Mouse (Mus musculus): ENCODE results near the gene Atp2c2. TPM values are rescaled to one million over a fixed set of nuclear protein-coding genes. Genes with fewer than 3 reads are reported as not detected.

The Atp2c2 gene
- total and polyA plus RNA-seq, 3 experiments = 0.27 to 0.58 TPM; not detected in 1

- TF ChIP-seq HCFC1 (IDR thresholded peaks at IDR 0.05; ENCODE audit: low read depth, low read length) = peak; percentile 20; the same call in 1 of the 2 replicates
- TF ChIP-seq MAX (IDR thresholded peaks at IDR 0.05; ENCODE audit: low read length) = peak; percentile 65
- TF ChIP-seq POLR2A (IDR thresholded peaks at IDR 0.05; ENCODE audit: control insufficient read depth in 1 of 2, insufficient read depth in 1 of 2, low read depth in 1 of 2, low read length in 2 of 2, poor library complexity in 1 of 2) = no peak
- H3K27me3 ChIP-seq (ENCODE audit: control insufficient read depth in 1 of 2, insufficient read depth in 2 of 2, low read length in 2 of 2) = no peaks in the 10 kb centered on the region; a peak in 1 of 4 replicates
Observed at GRCm38 (mm10) chr8:119722348-119722747, 22.5 kb downstream of the Atp2c2 start.

GRCm38 (mm10) chr8:119723676-119724075, 23.9 kb downstream of the Atp2c2 start:
- Histone ChIP-seq H3K4me3 (ENCODE audit: control insufficient read depth in 1 of 2, insufficient read depth in 1 of 2, low read depth in 2 of 2, low read length in 2 of 2) (no peak overlapping the region), H3K9ac (ENCODE audit: control insufficient read depth, low read depth, low read length, poor library complexity, severe bottlenecking) (no peak overlapping the region), H3K79me2 (ENCODE audit: control insufficient read depth, insufficient read depth, low read length, poor library complexity) (no peaks in the 10 kb centered on the region)

More at GRCm38 (mm10) chr8:119722348-119722747, 22.5 kb downstream of the Atp2c2 start:
- H3K27ac ChIP-seq (ENCODE audit: control insufficient read depth, low read depth, low read length) = no peak overlapping the region
- H3K4me3 ChIP-seq (ENCODE audit: control insufficient read depth in 1 of 2, insufficient read depth in 1 of 2, low read depth in 2 of 2, low read length in 2 of 2) = peak overlapping the region; percentile 6 to 21; a peak in 2 of 4 replicates
- peaks cover 0 to 10% of the 10 kb centered on the region in 2 experiments; a peak in 2 of 4 replicates for H3K36me3 ChIP-seq (ENCODE audit: control insufficient read depth in 1 of 2, insufficient read depth in 2 of 2, low read length in 2 of 2)
- H3K79me2 ChIP-seq (ENCODE audit: control insufficient read depth, insufficient read depth, low read length, poor library complexity) = no peaks in the 10 kb centered on the region
- no peak overlapping the region for H3K9ac ChIP-seq (ENCODE audit: control insufficient read depth, low read depth, low read length, poor library complexity, severe bottlenecking)
- H3K9me3 ChIP-seq (replicated peaks; ENCODE audit: insufficient read depth, low read length) = no peaks in the 10 kb centered on the region
- peak; percentile 79 for DNase-seq (ENCODE audit: low read depth, low spot score)
- peaks cover 8 to 26% of the 10 kb centered on the region in 2 experiments for H3K4me1 ChIP-seq (ENCODE audit: control insufficient read depth in 1 of 2, insufficient read depth in 2 of 2, low read length in 2 of 2)

GRCm38 (mm10) chr8:119724596-119724995, 24.8 kb downstream of the Atp2c2 start:
- TF ChIP-seq JUND (IDR thresholded peaks at IDR 0.05; ENCODE audit: low read depth, low read length) (no peak), BHLHE40 (IDR thresholded peaks at IDR 0.05; ENCODE audit: borderline replicate concordance, low read depth, low read length) (no peak), EP300 (IDR thresholded peaks at IDR 0.05; ENCODE audit: low read depth in 1 of 2, low read length in 2 of 2) (no peak), SIN3A (IDR thresholded peaks at IDR 0.05; ENCODE audit: low read length) (no peak), ZNF384 (IDR thresholded peaks at IDR 0.05; ENCODE audit: low read depth, low read length) (no peak), POLR2AphosphoS5 (IDR thresholded peaks at IDR 0.05; ENCODE audit: borderline replicate concordance, low read depth, low read length) (no peak), ZKSCAN1 (IDR thresholded peaks at IDR 0.05; ENCODE audit: low read depth, low read length) (no peak), CTCF (IDR thresholded peaks at IDR 0.05 in 2 of 3, conservative IDR thresholded peaks at IDR 0.05 in 1 of 3; ENCODE audit: control insufficient read depth in 1 of 3, insufficient read depth in 1 of 3, low read depth in 2 of 3, low read length in 3 of 3, poor library complexity in 1 of 3, severe bottlenecking in 1 of 3) (no peak), RAD21 (IDR thresholded peaks at IDR 0.05; ENCODE audit: low read depth, low read length) (no peak), SMC3 (IDR thresholded peaks at IDR 0.05; ENCODE audit: low read depth, low read length) (no peak), MAZ (IDR thresholded peaks at IDR 0.05; ENCODE audit: low read depth, low read length) (no peak), MEF2A (IDR thresholded peaks at IDR 0.05; ENCODE audit: extremely low read depth, insufficient replicate concordance, low read depth, low read length, poor library complexity, severe bottlenecking) (no peak), MAX (IDR thresholded peaks at IDR 0.05; ENCODE audit: low read length) (no peak), TCF12 (IDR thresholded peaks at IDR 0.05; ENCODE audit: low read depth, low read length) (no peak)
- Histone ChIP-seq H3K9ac (ENCODE audit: control insufficient read depth, low read depth, low read length, poor library complexity, severe bottlenecking) (no peak overlapping the region), H3K9me3 (replicated peaks; ENCODE audit: insufficient read depth, low read length) (no peaks in the 10 kb centered on the region), H3K27me3 (ENCODE audit: control insufficient read depth in 1 of 2, insufficient read depth in 2 of 2, low read length in 2 of 2) (no peaks in the 10 kb centered on the region), H3K79me2 (ENCODE audit: control insufficient read depth, insufficient read depth, low read length, poor library complexity) (no peaks in the 10 kb centered on the region), H3K27ac (ENCODE audit: control insufficient read depth, low read depth, low read length) (no peak overlapping the region), H3K36me3 (ENCODE audit: control insufficient read depth in 1 of 2, insufficient read depth in 2 of 2, low read length in 2 of 2) (peaks cover 0 to 11% of the 10 kb centered on the region in 2 experiments; a peak in 2 of 4 replicates), H3K4me1 (ENCODE audit: control insufficient read depth in 1 of 2, insufficient read depth in 2 of 2, low read length in 2 of 2) (peaks cover 9 to 22% of the 10 kb centered on the region in 2 experiments), H3K4me3 (ENCODE audit: control insufficient read depth in 1 of 2, insufficient read depth in 1 of 2, low read depth in 2 of 2, low read length in 2 of 2) (no peak overlapping the region)
- no peak for DNase-seq (ENCODE audit: low read depth, low spot score)

More at GRCm38 (mm10) chr8:119723676-119724075, 23.9 kb downstream of the Atp2c2 start:
- peaks cover 9 to 26% of the 10 kb centered on the region in 2 experiments for H3K4me1 ChIP-seq (ENCODE audit: control insufficient read depth in 1 of 2, insufficient read depth in 2 of 2, low read length in 2 of 2)
- H3K36me3 ChIP-seq (ENCODE audit: control insufficient read depth in 1 of 2, insufficient read depth in 2 of 2, low read length in 2 of 2) = peaks cover 0 to 11% of the 10 kb centered on the region in 2 experiments; a peak in 2 of 4 replicates
- TF ChIP-seq CTCF (IDR thresholded peaks at IDR 0.05 in 2 of 3, conservative IDR thresholded peaks at IDR 0.05 in 1 of 3; ENCODE audit: control insufficient read depth in 1 of 3, insufficient read depth in 1 of 3, low read depth in 2 of 3, low read length in 3 of 3, poor library complexity in 1 of 3, severe bottlenecking in 1 of 3) (no peak), MAX (IDR thresholded peaks at IDR 0.05; ENCODE audit: low read length) (no peak), USF1 (IDR thresholded peaks at IDR 0.05; ENCODE audit: low read depth, low read length) (no peak), ETS1 (IDR thresholded peaks at IDR 0.05; ENCODE audit: low read depth, low read length) (no peak), MEF2A (IDR thresholded peaks at IDR 0.05; ENCODE audit: extremely low read depth, insufficient replicate concordance, low read depth, low read length, poor library complexity, severe bottlenecking) (no peak), MAFK (IDR thresholded peaks at IDR 0.05; ENCODE audit: borderline replicate concordance, low read depth, low read length) (no peak), UBTF (IDR thresholded peaks at IDR 0.05; ENCODE audit: borderline replicate concordance, insufficient read depth, low read depth, low read length) (no peak), ZC3H11A (IDR thresholded peaks at IDR 0.05; ENCODE audit: low read depth, low read length) (no peak), RCOR1 (IDR thresholded peaks at IDR 0.05; ENCODE audit: low read depth, low read length) (no peak), USF2 (IDR thresholded peaks at IDR 0.05; ENCODE audit: borderline replicate concordance in 1 of 2, insufficient read depth in 1 of 2, low read depth in 1 of 2, low read length in 2 of 2) (no peak), HCFC1 (IDR thresholded peaks at IDR 0.05; ENCODE audit: low read depth, low read length) (no peak), TAL1 (IDR thresholded peaks at IDR 0.05; ENCODE audit: low read length) (no peak), GATA1 (IDR thresholded peaks at IDR 0.05; ENCODE audit: low read depth, low read length) (no peak), POLR2A (IDR thresholded peaks at IDR 0.05; ENCODE audit: control insufficient read depth in 1 of 2, insufficient read depth in 1 of 2, low read depth in 1 of 2, low read length in 2 of 2, poor library complexity in 1 of 2) (no peak), SMC3 (IDR thresholded peaks at IDR 0.05; ENCODE audit: low read depth, low read length) (no peak)
- H3K9me3 ChIP-seq (replicated peaks; ENCODE audit: insufficient read depth, low read length) = no peaks in the 10 kb centered on the region
- H3K27ac ChIP-seq (ENCODE audit: control insufficient read depth, low read depth, low read length) = no peak overlapping the region
- no peak for DNase-seq (ENCODE audit: low read depth, low spot score)
- no peaks in the 10 kb centered on the region; a peak in 1 of 4 replicates for H3K27me3 ChIP-seq (ENCODE audit: control insufficient read depth in 1 of 2, insufficient read depth in 2 of 2, low read length in 2 of 2)
